Mouse (Mus musculus): ENCODE results near the gene Serpina1f. TPM values are rescaled to one million over a fixed set of nuclear protein-coding genes. Genes with fewer than 3 reads are reported as not detected.

Gene Serpina1f
- polyA plus RNA-seq, 1 experiment from 2014 or later: not detected

GRCm38 (mm10) chr12:103705547-103705946 lies 10.2 kb upstream of the Serpina1f start:
- no peaks in the 10 kb centered on the region for H3K36me3 ChIP-seq (ENCODE audit: control insufficient read depth, insufficient read depth, low read length)
- no peaks in the 10 kb centered on the region for H3K9me3 ChIP-seq (ENCODE audit: control insufficient read depth, low read length)
- no peak overlapping the region for H3K9ac ChIP-seq (ENCODE audit: low read length)
- no peak overlapping the region for H3K4me3 ChIP-seq (ENCODE audit: control insufficient read depth in 1 of 2, insufficient read depth in 1 of 2, low read depth in 1 of 2, low read length in 2 of 2)
- no peak for ATAC-seq (ENCODE audit: insufficient number of reproducible peaks, insufficient read depth, low FRiP score, low read depth)
- H3K4me2 ChIP-seq (ENCODE audit: low read length): no peak overlapping the region
- H3K4me1 ChIP-seq (ENCODE audit: control insufficient read depth in 2 of 2, insufficient read depth in 2 of 2, low read length in 2 of 2): peaks cover 0 to 2% of the 10 kb centered on the region in 2 experiments; a peak in 1 of 4 replicates
- no peak overlapping the region for H3K27ac ChIP-seq (replicated peaks in 1 of 2; ENCODE audit: control insufficient read depth in 1 of 2, insufficient read depth in 1 of 2, low read depth in 2 of 2, low read length in 2 of 2)
- no peaks in the 10 kb centered on the region for H3K27me3 ChIP-seq (ENCODE audit: control insufficient read depth, insufficient read depth, low read length)
- WGBS: 37% methylated on average over 2 of the region's 2 CpGs

DNA sequence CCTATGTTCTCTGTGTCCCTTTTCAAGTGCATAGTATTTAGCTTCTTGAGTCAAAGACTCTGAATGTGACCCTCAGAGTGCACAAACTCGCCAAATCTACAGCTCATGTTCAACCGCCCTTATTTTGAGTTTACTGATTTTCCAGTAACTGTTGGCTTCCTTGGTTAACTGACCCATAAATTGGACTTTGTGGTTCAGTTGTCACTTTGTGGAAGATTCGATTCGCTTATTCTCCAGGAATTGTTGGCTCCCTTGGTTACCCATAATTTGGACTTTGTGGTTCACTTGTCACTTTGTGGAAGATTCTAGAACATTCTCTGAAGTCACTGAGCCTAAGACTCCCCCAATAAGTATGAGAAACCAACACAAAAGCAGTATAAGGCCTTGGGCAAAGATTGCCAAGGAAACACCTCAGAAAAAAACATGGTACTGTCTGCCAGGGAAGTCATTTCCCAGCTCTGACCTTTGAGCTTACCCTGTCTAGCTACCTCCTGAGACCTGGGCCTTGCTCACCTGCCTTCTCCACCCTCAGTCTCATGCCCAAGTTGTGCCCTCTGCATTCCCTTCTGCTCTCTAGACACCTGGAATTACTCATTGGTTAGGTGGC lies 4.9 kb upstream of the Serpina1f start:
- no peak overlapping the region for H3K9ac ChIP-seq (ENCODE audit: low read length)
- no peaks in the 10 kb centered on the region for H3K9me3 ChIP-seq (ENCODE audit: control insufficient read depth, low read length)
- no peaks in the 10 kb centered on the region for H3K27me3 ChIP-seq (ENCODE audit: control insufficient read depth, insufficient read depth, low read length)
- no peak overlapping the region for H3K27ac ChIP-seq (replicated peaks in 1 of 2; ENCODE audit: control insufficient read depth in 1 of 2, insufficient read depth in 1 of 2, low read depth in 2 of 2, low read length in 2 of 2)
- H3K4me1 ChIP-seq (ENCODE audit: control insufficient read depth in 2 of 2, insufficient read depth in 2 of 2, low read length in 2 of 2): peaks cover 0 to 2% of the 10 kb centered on the region in 2 experiments; a peak in 1 of 4 replicates
- no peak overlapping the region for H3K4me2 ChIP-seq (ENCODE audit: low read length)
- no peak overlapping the region for H3K4me3 ChIP-seq (ENCODE audit: control insufficient read depth in 1 of 2, insufficient read depth in 1 of 2, low read depth in 1 of 2, low read length in 2 of 2)
- no peak for ATAC-seq (ENCODE audit: insufficient number of reproducible peaks, insufficient read depth, low FRiP score, low read depth)
- no peaks in the 10 kb centered on the region for H3K36me3 ChIP-seq (ENCODE audit: control insufficient read depth, insufficient read depth, low read length)
- 78% methylated on average over 4 of the region's 4 CpGs for WGBS

GRCm38 (mm10) chr12:103688221-103688814 lies 7.0 kb downstream of the Serpina1f start:
- H3K9me3 ChIP-seq (ENCODE audit: control insufficient read depth, low read length): no peaks in the 10 kb centered on the region
- no peaks in the 10 kb centered on the region for H3K36me3 ChIP-seq (ENCODE audit: control insufficient read depth, insufficient read depth, low read length)
- H3K4me2 ChIP-seq (ENCODE audit: low read length): no peak overlapping the region
- no peak overlapping the region for H3K27ac ChIP-seq (replicated peaks in 1 of 2; ENCODE audit: control insufficient read depth in 1 of 2, insufficient read depth in 1 of 2, low read depth in 2 of 2, low read length in 2 of 2)
- no peak overlapping the region for H3K4me3 ChIP-seq (ENCODE audit: control insufficient read depth in 1 of 2, insufficient read depth in 1 of 2, low read depth in 1 of 2, low read length in 2 of 2)
- peaks cover 0 to 6% of the 10 kb centered on the region in 2 experiments; a peak in 1 of 4 replicates for H3K4me1 ChIP-seq (ENCODE audit: control insufficient read depth in 2 of 2, insufficient read depth in 2 of 2, low read length in 2 of 2)
- H3K9ac ChIP-seq (ENCODE audit: low read length): no peak overlapping the region
- 23% methylated on average over 3 of the region's 3 CpGs for WGBS
- no peak for ATAC-seq (ENCODE audit: insufficient number of reproducible peaks, insufficient read depth, low FRiP score, low read depth)
- H3K27me3 ChIP-seq (ENCODE audit: control insufficient read depth, insufficient read depth, low read length): no peaks in the 10 kb centered on the region

- no peaks in the 10 kb centered on the region for H3K36me3 ChIP-seq (ENCODE audit: control insufficient read depth, insufficient read depth, low read length)
- peaks cover 0 to 6% of the 10 kb centered on the region in 2 experiments; a peak in 1 of 4 replicates for H3K4me1 ChIP-seq (ENCODE audit: control insufficient read depth in 2 of 2, insufficient read depth in 2 of 2, low read length in 2 of 2)
- WGBS: 62% methylated on average over 7 of the region's 7 CpGs
- no peak overlapping the region for H3K4me3 ChIP-seq (ENCODE audit: control insufficient read depth in 1 of 2, insufficient read depth in 1 of 2, low read depth in 1 of 2, low read length in 2 of 2)
- H3K27ac ChIP-seq (replicated peaks in 1 of 2; ENCODE audit: control insufficient read depth in 1 of 2, insufficient read depth in 1 of 2, low read depth in 2 of 2, low read length in 2 of 2): no peak overlapping the region
- H3K4me2 ChIP-seq (ENCODE audit: low read length): no peak overlapping the region
- H3K9me3 ChIP-seq (ENCODE audit: control insufficient read depth, low read length): no peaks in the 10 kb centered on the region
- ATAC-seq (ENCODE audit: insufficient number of reproducible peaks, insufficient read depth, low FRiP score, low read depth): no peak
- no peaks in the 10 kb centered on the region for H3K27me3 ChIP-seq (ENCODE audit: control insufficient read depth, insufficient read depth, low read length)
- no peak overlapping the region for H3K9ac ChIP-seq (ENCODE audit: low read length)
Measured at GRCm38 (mm10) chr12:103687021-103687420, 8.3 kb downstream of the Serpina1f start.

DNA sequence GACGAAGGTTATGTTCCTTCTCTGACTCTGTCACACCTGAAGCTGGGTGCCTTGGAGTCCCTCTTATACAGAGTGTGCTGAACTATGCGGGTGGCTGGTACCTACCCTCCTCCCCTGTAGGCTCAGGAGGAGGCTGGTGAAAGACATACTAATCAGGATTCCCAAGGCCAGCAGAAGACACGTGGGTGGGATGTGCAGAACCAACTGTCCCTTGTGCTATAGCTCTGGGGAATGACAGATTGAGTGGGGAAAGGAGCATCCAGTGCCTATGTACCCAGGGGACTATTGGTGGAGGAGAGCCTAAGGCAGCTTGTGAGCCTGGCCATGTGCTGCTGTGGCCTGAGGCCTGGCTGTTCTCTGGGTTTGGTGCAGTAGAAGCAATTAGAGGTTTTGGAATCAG lies 9.3 kb downstream of the Serpina1f start:
- no peaks in the 10 kb centered on the region for H3K27me3 ChIP-seq (ENCODE audit: control insufficient read depth, insufficient read depth, low read length)
- no peaks in the 10 kb centered on the region for H3K36me3 ChIP-seq (ENCODE audit: control insufficient read depth, insufficient read depth, low read length)
- no peak overlapping the region for H3K4me3 ChIP-seq (ENCODE audit: control insufficient read depth in 1 of 2, insufficient read depth in 1 of 2, low read depth in 1 of 2, low read length in 2 of 2)

GRCm38 (mm10) chr12:103685386-103685785 lies 9.9 kb downstream of the Serpina1f start:
- ATAC-seq (ENCODE audit: insufficient number of reproducible peaks, insufficient read depth, low FRiP score, low read depth): no peak
- WGBS: 41% methylated on average over 3 of the region's 3 CpGs

More for the DNA sequence above, 9.3 kb downstream of the Serpina1f start:
- Histone ChIP-seq H3K4me1 (ENCODE audit: control insufficient read depth in 2 of 2, insufficient read depth in 2 of 2, low read length in 2 of 2) (peaks cover 0 to 3% of the 10 kb centered on the region in 2 experiments; a peak in 1 of 4 replicates), H3K27ac (replicated peaks in 1 of 2; ENCODE audit: control insufficient read depth in 1 of 2, insufficient read depth in 1 of 2, low read depth in 2 of 2, low read length in 2 of 2) (no peak overlapping the region), H3K9me3 (ENCODE audit: control insufficient read depth, low read length) (no peaks in the 10 kb centered on the region), H3K9ac (ENCODE audit: low read length) (no peak overlapping the region), H3K4me2 (ENCODE audit: low read length) (no peak overlapping the region)
- WGBS: 52% methylated on average over 3 of the region's 3 CpGs
- no peak for ATAC-seq (ENCODE audit: insufficient number of reproducible peaks, insufficient read depth, low FRiP score, low read depth)

GRCm38 (mm10) chr12:103683775-103684174 lies 11.6 kb downstream of the Serpina1f start:
- Histone ChIP-seq H3K4me2 (ENCODE audit: low read length) (no peak overlapping the region), H3K27me3 (ENCODE audit: control insufficient read depth, insufficient read depth, low read length) (no peaks in the 10 kb centered on the region), H3K27ac (replicated peaks in 1 of 2; ENCODE audit: control insufficient read depth in 1 of 2, insufficient read depth in 1 of 2, low read depth in 2 of 2, low read length in 2 of 2) (no peak overlapping the region), H3K9me3 (ENCODE audit: control insufficient read depth, low read length) (no peaks in the 10 kb centered on the region), H3K4me1 (ENCODE audit: control insufficient read depth in 2 of 2, insufficient read depth in 2 of 2, low read length in 2 of 2) (peaks cover 0 to 3% of the 10 kb centered on the region in 2 experiments; a peak in 1 of 4 replicates), H3K4me3 (ENCODE audit: control insufficient read depth in 1 of 2, insufficient read depth in 1 of 2, low read depth in 1 of 2, low read length in 2 of 2) (no peak overlapping the region), H3K9ac (ENCODE audit: low read length) (no peak overlapping the region), H3K36me3 (ENCODE audit: control insufficient read depth, insufficient read depth, low read length) (no peaks in the 10 kb centered on the region)
- WGBS: 60% methylated on average over 4 of the region's 4 CpGs
- no peak for ATAC-seq (ENCODE audit: insufficient number of reproducible peaks, insufficient read depth, low FRiP score, low read depth)

More at GRCm38 (mm10) chr12:103685386-103685785, 9.9 kb downstream of the Serpina1f start:
- Histone ChIP-seq H3K4me1 (ENCODE audit: control insufficient read depth in 2 of 2, insufficient read depth in 2 of 2, low read length in 2 of 2) (peaks cover 0 to 3% of the 10 kb centered on the region in 2 experiments; a peak in 1 of 4 replicates), H3K4me3 (ENCODE audit: control insufficient read depth in 1 of 2, insufficient read depth in 1 of 2, low read depth in 1 of 2, low read length in 2 of 2) (no peak overlapping the region), H3K27me3 (ENCODE audit: control insufficient read depth, insufficient read depth, low read length) (no peaks in the 10 kb centered on the region), H3K27ac (replicated peaks in 1 of 2; ENCODE audit: control insufficient read depth in 1 of 2, insufficient read depth in 1 of 2, low read depth in 2 of 2, low read length in 2 of 2) (no peak overlapping the region), H3K9me3 (ENCODE audit: control insufficient read depth, low read length) (no peaks in the 10 kb centered on the region), H3K36me3 (ENCODE audit: control insufficient read depth, insufficient read depth, low read length) (no peaks in the 10 kb centered on the region), H3K4me2 (ENCODE audit: low read length) (no peak overlapping the region), H3K9ac (ENCODE audit: low read length) (no peak overlapping the region)
